Mouse (Mus musculus): ENCODE measurements around the gene Nanog.
"Not testable (repeated sequence)": the region's sequence is repeated elsewhere in the genome, so short reads cannot be mapped to it uniquely, and the experiment has no call there.

Nanog gene

GRCm38 (mm10) chr6:122703706-122704105 lies 3.6 kb upstream of the Nanog start:
- no peak for DNase-seq

DNA sequence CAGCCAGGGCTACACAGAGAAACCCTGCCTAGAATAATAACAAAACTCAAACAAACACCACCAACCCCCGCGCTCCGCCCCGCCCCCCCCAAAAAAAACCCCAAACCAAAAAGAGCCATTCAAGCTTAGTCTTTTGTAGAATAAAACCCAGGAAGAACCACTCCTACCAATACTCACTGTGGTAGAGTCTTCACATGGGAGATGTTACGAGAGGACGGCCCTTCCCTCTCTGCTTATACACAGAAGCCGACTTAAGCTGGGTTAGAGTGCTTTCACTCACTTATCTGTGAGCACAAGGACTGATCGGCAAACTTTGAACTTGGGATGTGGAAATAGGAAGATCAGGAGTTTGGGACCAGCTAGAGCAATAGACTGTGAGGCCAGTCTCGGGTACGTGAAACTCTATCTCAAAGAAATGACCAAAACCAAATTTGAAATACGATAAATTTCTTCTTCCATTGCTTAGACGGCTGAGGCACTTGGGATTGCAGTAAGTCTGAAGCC lies 900 bp upstream of the Nanog start:
- DNase-seq = no peak

- DNase-seq = no peak
These were observed 1.5 kb downstream of the Nanog start for GRCm38 (mm10) chr6:122708826-122709225.

DNA sequence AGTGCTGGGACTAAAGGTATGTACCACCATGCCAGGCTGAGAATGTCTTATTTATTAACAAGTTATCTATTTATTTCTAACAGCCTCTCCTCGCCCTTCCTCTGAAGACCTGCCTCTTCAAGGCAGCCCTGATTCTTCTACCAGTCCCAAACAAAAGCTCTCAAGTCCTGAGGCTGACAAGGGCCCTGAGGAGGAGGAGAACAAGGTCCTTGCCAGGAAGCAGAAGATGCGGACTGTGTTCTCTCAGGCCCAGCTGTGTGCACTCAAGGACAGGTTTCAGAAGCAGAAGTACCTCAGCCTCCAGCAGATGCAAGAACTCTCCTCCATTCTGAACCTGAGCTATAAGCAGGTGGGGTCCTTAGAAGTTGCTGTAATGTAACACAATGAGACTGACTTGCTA lies 4.2 kb downstream of the Nanog start:
- no peak for DNase-seq

DNA sequence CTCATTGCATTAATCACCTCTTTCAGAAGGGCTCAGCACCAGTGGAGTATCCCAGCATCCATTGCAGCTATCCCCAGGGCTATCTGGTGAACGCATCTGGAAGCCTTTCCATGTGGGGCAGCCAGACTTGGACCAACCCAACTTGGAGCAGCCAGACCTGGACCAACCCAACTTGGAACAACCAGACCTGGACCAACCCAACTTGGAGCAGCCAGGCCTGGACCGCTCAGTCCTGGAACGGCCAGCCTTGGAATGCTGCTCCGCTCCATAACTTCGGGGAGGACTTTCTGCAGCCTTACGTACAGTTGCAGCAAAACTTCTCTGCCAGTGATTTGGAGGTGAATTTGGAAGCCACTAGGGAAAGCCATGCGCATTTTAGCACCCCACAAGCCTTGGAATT lies 5.8 kb downstream of the Nanog start:
- DNase-seq = not testable (repeated sequence)

DNA sequence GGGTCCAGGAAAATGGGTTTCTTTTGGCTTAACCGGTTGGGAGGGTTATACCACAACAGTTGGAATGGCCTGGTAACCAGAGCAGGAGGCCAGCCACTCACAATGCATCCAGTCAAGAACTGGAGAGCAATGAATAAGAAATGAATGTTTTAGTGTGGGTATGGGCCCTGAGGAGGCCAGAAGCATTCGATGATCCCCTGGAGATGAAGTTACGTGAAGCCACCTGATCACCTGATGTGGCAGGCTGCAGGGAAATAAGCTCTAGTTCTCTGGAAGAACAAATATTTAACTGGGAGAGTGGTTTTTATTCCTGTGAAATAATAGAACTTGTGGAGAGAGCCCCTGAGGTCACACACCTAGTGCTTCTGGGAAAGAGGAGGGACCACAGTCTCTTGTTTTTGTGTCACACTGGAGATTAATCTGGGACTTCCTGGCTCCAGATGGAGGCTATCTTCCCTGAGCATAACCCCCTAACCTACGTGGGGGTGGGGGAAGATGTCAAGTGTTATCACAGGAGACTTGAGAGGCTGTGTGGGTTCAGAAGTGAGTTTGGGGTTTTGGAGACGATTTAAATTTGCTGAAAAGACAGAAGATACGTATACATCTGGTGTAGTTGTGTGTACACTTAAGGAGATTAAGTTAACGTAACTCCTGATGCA lies 7.5 kb downstream of the Nanog start:
- DNase-seq = no peak

GRCm38 (mm10) chr6:122715886-122716285 lies 8.6 kb downstream of the Nanog start:
- no peak for DNase-seq

GRCm38 (mm10) chr6:122718224-122718623 lies 10.9 kb downstream of the Nanog start:
- not testable (repeated sequence) for DNase-seq

DNA sequence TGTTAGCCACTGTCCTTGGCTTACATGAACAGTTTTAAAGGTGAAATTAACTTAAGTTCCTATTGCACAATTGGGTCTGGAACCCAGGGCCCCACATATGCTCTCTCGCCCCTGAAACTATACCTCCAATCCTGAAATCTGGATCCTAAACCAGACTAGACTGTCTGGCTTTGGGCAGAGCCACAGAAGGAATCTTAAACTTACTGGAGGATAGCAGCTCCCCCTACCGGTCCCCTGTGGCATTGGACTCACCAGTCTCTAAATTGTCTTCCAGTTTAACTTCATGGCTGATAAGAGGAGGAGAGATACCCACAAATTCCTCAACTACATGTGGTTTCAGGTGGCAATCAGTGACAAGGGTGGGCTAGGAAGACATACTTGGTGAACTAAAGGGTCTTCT lies 12.7 kb downstream of the Nanog start:
- peak; percentile 65 for DNase-seq

DNA sequence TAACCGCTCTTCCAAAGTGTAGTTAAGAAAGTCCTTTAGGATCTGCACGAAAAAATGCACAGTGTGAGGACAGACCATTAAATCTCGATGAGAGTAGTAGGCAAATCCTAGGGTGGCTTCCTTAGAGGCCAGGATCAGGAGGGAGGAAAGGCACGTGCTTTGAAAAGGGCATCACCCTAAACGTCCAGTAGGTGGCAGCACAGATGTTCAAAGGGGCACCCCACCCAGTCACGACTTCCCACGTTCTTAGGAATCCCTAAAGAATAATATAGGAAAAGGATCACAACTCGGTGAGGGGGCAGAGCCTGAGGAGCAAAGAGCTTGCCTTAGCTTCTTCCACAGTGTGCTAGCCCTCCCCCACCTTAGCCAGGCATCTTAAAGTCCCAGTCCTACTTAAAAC lies 32.7 kb downstream of the Nanog start:
- peak; percentile 69 for DNase-seq

- DNase-seq = no peak
These were observed 34.4 kb downstream of the Nanog start for GRCm38 (mm10) chr6:122741460-122742227.

GRCm38 (mm10) chr6:122742228-122742899 lies 35.1 kb downstream of the Nanog start:
- DNase-seq = peak; percentile 25

DNA sequence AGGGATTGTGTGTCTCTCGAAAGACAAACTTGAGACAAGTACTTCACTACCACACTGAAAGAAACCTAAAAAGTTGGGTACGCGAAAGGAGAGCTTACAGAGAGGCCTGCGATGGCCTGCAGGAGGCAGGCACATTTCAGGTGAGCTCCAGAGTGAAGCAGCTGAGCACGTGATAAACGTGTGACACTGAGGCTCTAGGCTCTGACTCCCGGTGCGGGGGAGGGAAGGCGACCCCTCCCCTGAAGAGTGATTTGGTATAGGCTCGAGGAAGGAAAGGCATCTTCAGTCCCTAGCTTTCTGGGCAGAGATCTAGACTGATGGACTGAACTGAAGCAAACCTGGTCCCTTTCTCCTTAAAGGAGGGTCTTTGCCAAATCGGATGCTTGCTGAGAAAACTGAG lies 36.1 kb downstream of the Nanog start:
- no peak for DNase-seq

DNA sequence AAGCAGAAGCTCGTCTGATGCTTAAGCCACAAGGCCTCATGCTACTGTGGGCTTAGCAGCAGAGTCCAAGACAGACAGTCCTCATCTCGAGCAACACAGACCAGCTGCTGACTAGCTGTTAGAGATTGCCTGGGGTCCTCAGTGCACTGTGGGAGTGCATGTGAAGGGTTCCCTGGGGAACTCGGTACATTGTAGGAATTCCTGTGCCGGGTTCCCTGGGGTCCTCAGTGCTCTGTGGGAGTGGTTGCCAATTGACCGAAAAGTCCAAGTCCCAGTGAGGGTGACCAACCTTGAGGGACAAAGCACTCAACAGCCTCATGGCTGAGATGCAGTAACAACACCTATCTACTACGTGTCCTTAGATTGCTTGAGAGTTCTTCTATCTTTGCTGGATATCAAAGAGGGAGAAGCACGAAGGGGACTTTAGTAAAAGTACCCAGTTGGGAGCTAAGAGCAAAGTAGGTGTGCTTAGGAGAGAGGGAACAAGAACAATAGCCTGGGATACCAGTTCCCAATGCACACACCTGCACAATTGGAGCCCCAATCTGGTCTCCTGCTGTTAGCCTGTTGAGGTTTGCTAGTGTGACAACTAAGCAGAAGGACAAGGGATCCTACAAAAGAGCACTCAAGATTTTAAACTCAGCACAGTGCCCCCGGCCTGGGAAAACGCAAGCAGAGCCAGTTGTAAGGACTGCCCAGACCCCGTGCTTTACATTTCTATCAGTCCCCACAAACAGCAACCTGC lies 37.4 kb downstream of the Nanog start:
- no peak for DNase-seq

DNA sequence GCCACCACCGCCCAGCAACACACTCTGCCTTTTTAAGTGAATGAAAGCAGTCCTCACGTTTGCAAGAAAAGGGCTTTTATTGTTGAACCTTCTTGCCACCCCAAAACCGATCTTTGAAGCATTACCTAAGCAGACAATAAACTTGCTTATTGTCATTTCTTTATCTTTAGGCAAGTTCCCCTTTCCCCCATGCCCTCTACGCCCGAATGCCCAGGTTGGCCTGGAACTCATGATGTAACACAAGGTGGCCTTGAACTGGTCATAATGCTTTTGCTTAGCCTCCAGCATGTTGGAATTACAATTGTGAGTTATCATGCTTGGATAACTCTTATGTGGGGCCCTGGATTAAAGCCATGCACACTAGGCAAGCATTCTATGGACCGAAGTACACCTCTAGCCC lies 43.3 kb downstream of the Nanog start:
- no peak for DNase-seq

GRCm38 (mm10) chr6:122755913-122756312 lies 48.6 kb downstream of the Nanog start:
- no peak for DNase-seq

DNA sequence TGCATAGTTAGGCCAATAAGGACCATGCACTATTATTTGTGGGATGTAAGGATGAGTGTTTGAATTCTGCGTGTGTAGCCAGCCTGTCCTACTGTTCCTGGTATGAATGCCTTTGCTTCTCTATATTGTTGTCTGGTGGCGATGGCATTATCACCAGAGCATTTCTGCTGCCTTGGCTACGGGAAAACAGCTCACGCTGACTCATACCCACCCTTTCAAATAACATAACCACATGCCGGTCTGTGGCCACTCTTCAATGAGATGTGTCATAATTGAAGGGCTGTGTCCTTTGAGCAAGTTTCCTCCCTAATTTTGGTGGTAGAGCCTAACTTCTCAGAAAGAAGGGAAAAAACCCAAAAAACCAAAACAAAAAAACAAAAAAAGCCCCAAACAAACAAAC lies 51.4 kb downstream of the Nanog start:
- no peak for DNase-seq

- peak; percentile 69 for DNase-seq
These were observed 53.8 kb downstream of the Nanog start for GRCm38 (mm10) chr6:122761011-122761599.

DNA sequence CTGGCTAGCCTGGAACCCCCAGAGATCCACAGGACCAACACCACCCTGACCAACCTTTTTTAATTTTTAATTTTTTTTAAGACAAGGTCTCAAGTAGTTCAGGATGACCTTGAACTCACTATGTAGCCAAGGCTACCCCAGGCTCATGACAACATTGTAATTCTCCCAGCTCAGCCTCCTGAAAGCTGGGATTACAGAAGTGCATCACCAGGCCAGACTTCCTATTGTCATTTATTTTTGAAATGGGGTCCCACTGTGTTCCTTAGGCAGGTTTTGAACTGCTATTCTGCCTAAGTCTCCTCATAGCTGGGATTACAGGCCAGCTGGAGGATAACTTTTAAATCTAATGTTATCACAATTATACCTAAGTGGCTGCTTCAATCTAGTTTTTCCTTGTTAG lies 54.6 kb downstream of the Nanog start:
- no peak for DNase-seq

DNA sequence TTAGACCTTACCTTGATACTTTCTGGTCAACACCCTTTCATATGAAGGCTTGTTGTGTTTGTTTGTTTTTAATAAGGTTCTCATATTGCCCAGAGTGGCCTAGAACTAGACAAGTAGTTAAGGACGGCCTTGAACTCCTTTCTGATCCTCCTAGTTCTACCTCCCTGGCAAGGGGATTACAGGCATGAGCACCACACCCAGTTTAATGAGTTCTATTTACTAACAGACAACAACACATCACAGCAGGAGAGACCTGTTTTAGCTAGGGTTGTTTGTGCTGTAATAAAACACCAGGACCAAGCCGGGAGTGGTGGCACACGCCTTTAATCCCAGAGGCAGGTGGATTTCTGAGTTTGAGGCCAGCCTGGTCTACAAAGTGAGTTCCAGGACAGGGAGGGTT lies 55.2 kb downstream of the Nanog start:
- no peak for DNase-seq

DNA sequence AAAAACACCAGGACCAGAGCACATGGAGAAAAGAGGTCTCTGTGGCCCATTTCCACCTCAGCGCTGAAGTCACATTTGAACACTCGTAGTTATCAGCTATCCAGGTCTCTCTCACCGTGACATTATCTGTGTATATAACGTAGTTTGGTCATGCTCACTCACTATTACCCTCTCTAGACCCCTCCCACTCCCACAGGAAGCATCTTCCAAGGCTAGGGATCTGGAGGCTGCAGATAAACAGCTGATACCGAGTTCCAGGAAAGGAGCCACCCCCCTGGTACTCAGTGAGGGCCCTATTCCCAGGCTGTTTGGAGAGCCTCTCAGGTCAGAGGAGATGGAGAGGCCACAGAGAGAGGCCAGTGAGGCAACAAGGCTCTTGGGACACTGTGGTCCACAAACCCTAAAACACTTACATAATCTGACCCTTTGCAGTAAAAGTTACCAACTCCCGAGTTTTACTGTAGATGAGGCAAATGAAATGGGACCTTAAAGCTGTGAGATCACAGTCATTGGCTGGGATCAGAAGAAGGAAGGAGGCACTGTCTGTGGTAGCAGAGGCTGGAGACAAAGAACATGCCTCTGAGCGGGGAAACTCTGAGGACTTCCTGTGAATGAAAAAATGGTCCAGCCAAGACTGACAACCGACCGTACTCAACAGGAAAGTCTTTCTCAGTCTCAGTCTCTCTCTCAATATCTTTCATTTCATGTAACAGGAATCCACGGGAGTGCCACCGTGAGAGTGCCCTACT lies 55.8 kb downstream of the Nanog start:
- no peak for DNase-seq

Data from kidney, postnatal 14 days (tissue).